Mouse (Mus musculus): ENCODE results near the gene Atp6v0b.
A peak's percentile ranks its signal among the peaks of the same experiment; 100 is the strongest.

Atp6v0b gene

GRCm38 (mm10) chr4:117887133-117887532, at the start of gene Atp6v0b:
TSS of gene Atp6v0b (minus strand) at chr4:117887333.
- DNase-seq (ENCODE audit: low spot score): peak; percentile 81

GRCm38 (mm10) chr4:117934081-117934480, 46.9 kb upstream of the Atp6v0b start:
- no peak for DNase-seq (ENCODE audit: low spot score)

- DNase-seq (ENCODE audit: low spot score): no peak
Measured at GRCm38 (mm10) chr4:117933248-117933647, 46.1 kb upstream of the Atp6v0b start.

- peak; percentile 18 for DNase-seq (ENCODE audit: low spot score)
Measured at GRCm38 (mm10) chr4:117929391-117929881, 42.3 kb upstream of the Atp6v0b start, which contains the start of gene Artn. TSS of gene Artn (minus strand) at chr4:117929763.

GRCm38 (mm10) chr4:117928699-117929241, 41.6 kb upstream of the Atp6v0b start:
- peak; percentile 29 for DNase-seq (ENCODE audit: low spot score)

- DNase-seq (ENCODE audit: low spot score): no peak
Measured at GRCm38 (mm10) chr4:117928234-117928633, 41.1 kb upstream of the Atp6v0b start.

- DNase-seq (ENCODE audit: low spot score): no peak
Measured at GRCm38 (mm10) chr4:117926545-117927482, 39.7 kb upstream of the Atp6v0b start.

GRCm38 (mm10) chr4:117924916-117925315, 37.8 kb upstream of the Atp6v0b start:
- no peak for DNase-seq (ENCODE audit: low spot score)

- no peak for DNase-seq (ENCODE audit: low spot score)
Measured at GRCm38 (mm10) chr4:117923450-117923849, 36.3 kb upstream of the Atp6v0b start.

- no peak for DNase-seq (ENCODE audit: low spot score)
Measured at GRCm38 (mm10) chr4:117921358-117921757, 34.2 kb upstream of the Atp6v0b start.

GRCm38 (mm10) chr4:117918762-117919161, 31.6 kb upstream of the Atp6v0b start:
- DNase-seq (ENCODE audit: low spot score): no peak

GRCm38 (mm10) chr4:117918261-117918660, 31.1 kb upstream of the Atp6v0b start:
- no peak for DNase-seq (ENCODE audit: low spot score)

- no peak for DNase-seq (ENCODE audit: low spot score)
Measured at GRCm38 (mm10) chr4:117917847-117918246, 30.7 kb upstream of the Atp6v0b start.

GRCm38 (mm10) chr4:117917402-117917801, 30.3 kb upstream of the Atp6v0b start:
- no peak for DNase-seq (ENCODE audit: low spot score)

- DNase-seq (ENCODE audit: low spot score): no peak
Measured at GRCm38 (mm10) chr4:117916386-117916785, 29.3 kb upstream of the Atp6v0b start.

GRCm38 (mm10) chr4:117915489-117916105, 28.5 kb upstream of the Atp6v0b start:
- DNase-seq (ENCODE audit: low spot score): no peak

- DNase-seq (ENCODE audit: low spot score): peak; percentile 98
Measured at GRCm38 (mm10) chr4:117914591-117915442, 27.7 kb upstream of the Atp6v0b start, which contains the start of gene Ipo13. TSS of gene Ipo13 (minus strand) at chr4:117914999.

- DNase-seq (ENCODE audit: low spot score): no peak
Measured at GRCm38 (mm10) chr4:117914031-117914430, 26.9 kb upstream of the Atp6v0b start.

GRCm38 (mm10) chr4:117913421-117913820, 26.3 kb upstream of the Atp6v0b start:
- DNase-seq (ENCODE audit: low spot score): no peak

GRCm38 (mm10) chr4:117912685-117913273, 25.6 kb upstream of the Atp6v0b start:
- no peak for DNase-seq (ENCODE audit: low spot score)

- DNase-seq (ENCODE audit: low spot score): no peak
Measured at GRCm38 (mm10) chr4:117912131-117912561, 25.0 kb upstream of the Atp6v0b start.

All from ovary, postnatal 10 days (tissue).